Mouse (Mus musculus): Measurements from ENCODE around the gene Col23a1.

Gene Col23a1

DNA sequence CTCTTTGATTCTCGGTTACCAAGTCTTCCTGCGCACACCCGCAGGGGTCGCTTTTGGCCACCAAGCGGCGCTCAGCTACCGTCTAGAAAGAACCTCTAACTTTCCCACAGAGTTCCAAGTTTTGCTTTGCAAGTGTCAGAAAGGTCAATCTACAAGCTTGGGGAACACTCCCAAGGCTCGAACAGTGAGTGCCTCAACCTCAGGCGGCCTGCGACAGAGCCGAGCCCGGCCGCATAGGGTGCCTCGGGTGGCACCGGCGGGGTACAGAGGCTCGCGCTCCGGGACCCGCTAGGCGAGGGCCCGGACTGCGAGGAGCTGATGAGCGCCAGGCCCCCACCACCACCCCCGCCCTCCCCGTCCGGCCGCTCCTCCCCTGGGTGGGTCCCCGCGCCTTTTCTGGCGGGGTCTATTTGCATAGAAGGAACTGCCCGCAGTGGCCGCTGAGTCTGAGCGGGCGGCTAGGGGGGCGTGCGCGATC lies at the start of gene Col23a1:
Col23a1 (plus strand) TSS at position 357 of the 478 bp plus-strand sequence.
- peak in 1 of 2 experiments; percentile 62 for DNase-seq (ENCODE audit: low spot score in 2 of 2)

DNA sequence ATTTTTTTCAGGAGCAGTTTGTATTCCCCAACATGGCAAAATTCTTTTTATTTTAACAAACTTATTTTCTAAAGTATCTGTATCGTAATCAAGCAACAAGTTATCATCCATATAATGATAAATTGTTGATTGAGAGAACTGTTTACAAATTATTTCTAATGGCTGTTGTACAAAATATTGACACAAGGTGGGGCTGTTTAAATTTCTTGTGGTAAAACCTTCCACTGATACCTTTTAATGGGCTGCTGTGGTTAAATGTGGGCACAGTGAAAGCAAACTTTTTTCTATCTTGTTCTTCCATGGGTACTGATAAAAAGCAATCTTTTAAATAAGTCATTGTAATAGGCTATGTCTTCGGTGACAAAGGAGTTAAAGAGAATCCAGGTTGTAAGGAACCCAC lies 46.8 kb upstream of the Col23a1 start:
- no peak for DNase-seq (ENCODE audit: low spot score in 2 of 2)

DNA sequence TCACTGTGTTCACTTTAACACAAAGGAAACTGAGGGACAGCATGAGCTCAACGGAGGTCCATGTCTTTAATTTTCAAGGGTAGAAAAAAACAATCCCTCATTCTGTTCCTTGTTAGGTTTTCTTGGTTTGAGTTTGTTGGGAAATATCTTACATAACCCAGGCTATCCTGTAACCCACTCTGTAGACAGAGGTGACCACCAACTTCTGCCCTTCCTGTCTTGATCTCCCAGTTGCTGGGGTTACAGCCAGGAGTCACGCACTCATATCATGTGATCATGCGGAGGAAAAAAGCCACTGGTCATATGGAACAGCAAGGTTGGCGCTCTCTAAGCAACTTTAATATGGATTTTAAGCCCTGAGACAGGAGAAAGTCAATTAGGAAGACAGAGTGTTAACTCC lies 32.7 kb upstream of the Col23a1 start:
- DNase-seq (ENCODE audit: low spot score in 2 of 2): no peak

DNA sequence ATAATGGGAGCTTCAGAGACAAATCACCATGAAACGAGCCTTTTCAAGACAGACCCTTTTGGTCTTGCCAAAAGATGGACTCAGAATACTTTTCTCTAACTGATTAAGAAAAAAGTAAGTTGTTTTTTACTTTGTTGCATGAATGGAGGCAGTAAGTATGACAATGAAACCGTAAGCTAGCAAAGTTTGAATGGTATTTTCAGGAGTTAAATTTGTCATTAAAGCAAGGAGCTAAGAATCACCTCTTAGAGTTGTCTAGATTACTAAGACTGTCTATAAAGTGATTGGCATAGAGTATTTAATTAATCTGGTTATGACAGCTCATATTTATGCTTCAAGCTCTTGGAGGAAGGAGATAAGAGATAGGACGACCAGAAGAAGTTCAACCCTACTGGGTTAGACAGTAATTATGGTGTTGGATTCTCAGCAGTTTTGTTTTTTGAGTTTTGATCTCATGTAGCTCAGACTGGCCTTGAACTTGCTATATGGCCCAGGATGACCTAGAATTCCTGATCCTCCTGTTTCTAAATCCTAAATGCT lies 28.0 kb upstream of the Col23a1 start, which contains the start of gene Clk4:
Clk4 (plus strand) TSS at position 51 of the 540 bp plus-strand sequence.
- DNase-seq (ENCODE audit: low spot score in 2 of 2): no peak

DNA sequence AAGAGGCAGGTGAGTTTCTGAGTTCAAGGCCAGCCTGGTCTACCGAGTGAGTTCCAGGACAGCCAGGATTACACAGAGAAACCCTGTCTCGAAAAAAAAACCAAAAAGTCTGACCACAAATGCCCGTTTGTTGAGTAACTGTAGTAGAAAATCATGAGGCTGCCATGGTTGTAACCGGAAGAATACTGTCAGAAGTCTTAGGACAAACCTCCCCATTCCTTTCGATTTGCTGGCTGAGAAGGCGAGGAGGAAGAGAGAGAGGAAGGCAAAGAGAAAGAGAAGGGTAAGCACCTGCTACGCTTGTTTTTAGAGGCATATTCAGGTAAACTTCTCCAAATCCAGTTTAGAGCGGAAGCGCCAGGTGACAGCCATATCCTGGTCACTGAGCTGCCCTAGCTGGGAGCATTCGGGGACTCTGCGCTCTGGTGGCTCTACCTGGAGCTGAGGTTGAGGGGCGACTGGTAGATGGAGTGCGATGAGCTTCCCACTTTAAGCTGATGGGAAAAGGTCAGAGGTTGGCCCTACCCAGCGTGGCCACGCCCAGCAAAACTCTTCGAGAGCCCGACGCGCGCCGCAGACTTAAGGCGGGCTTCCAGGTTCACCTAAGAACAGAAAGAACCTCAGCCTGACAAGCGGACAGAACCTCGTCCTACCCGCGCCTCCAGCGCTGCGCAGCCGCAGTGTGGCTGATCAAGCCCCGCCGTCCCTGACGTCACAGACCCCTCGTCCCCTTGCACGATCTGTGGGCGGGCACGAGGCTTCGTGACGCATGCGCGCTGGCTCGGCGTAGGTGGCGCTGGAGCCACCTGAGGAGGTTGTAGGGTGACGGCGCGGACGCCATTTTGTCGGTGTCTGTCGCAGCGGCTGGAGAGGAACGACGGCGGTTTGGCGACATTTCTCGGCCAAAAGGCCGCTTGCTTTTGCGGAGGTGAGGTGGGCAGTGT lies 27.1 kb upstream of the Col23a1 start, which contains the start of gene BC049762:
BC049762 (minus strand) TSS at position 705 of the 944 bp plus-strand sequence.
- DNase-seq (ENCODE audit: low spot score in 2 of 2): peak; percentile 96 to 99

DNA sequence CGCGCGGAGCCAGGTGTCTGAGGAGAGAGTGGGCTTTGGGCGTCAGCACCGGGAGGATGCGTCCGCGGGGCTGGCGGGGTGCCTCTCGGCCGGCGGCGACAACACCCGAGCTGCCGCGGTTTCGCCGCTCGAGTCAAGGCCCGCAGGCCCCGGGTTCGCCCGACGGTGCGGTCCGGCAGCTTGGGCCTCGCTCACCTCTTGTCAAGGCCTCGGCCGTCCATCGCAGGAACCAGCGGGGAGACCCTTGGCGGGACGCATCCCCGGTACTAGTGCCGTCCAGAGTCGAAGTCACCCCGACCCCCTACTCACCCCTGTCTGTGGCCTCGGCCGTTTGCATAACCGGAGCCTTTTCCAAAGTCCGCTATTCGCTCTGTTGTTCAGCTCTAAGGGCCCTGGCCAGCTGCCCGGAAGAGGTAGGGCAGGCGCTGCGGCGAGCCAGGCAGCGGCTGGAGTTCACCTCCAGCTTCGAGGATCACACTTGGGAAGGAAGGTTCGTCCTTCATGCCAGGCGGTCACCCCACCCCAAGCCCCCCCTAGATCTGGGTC lies 26.4 kb upstream of the Col23a1 start:
- DNase-seq (ENCODE audit: low spot score in 2 of 2): no peak

- no peak for DNase-seq (ENCODE audit: low spot score in 2 of 2)
Observed at GRCm38 (mm10) chr11:51264352-51264751, 25.4 kb upstream of the Col23a1 start.

- DNase-seq (ENCODE audit: low spot score in 2 of 2): no peak
Observed at GRCm38 (mm10) chr11:51265326-51265725, 24.4 kb upstream of the Col23a1 start.

DNA sequence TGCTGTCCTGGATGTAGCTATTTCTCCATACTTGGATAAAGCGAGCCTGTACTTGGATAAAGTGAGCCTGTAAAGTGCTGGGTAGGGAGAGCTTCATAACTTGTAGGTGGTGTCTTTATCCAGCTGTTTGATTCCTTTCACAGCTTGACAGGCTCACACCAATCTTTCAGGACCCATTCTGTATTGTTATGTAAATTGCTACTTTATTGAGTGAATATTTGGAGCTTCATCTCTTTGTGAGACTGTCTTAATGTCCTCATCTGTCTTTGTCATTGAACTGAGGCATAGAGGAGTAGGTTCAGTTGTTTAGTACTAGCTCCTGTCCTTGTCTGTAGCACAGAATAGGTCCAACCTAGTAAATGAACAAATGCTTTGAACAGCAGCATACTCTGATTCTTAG lies 15.3 kb upstream of the Col23a1 start:
- no peak for DNase-seq (ENCODE audit: low spot score in 2 of 2)

GRCm38 (mm10) chr11:51290066-51290955 lies 591 bp downstream of the Col23a1 start:
- DNase-seq (ENCODE audit: low spot score in 2 of 2): peak in 1 of 2 experiments; percentile 45

- DNase-seq (ENCODE audit: low spot score in 2 of 2): no peak
Observed at GRCm38 (mm10) chr11:51293956-51294530, 4.3 kb downstream of the Col23a1 start.

- DNase-seq (ENCODE audit: low spot score in 2 of 2): no peak
Observed at GRCm38 (mm10) chr11:51295742-51296141, 6.0 kb downstream of the Col23a1 start.

DNA sequence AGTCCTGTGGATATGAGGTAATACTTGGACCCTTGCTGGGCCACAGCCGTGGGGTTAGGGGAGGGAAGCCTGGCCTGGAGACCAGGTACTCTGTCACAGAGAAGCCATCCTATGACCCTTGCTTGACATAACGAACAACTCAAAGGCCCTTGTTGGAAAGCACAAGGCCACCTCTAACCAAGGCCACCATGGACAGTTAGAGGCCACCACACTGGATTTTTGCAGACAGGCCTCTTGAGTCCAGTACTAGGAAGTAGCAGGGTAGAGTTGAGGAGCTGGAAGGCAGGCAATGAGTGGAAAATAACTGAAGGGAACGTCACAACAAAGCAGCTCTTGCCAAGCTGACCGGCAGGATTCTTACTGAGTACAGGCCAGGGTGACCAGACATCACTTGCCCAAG lies 9.0 kb downstream of the Col23a1 start:
- no peak for DNase-seq (ENCODE audit: low spot score in 2 of 2)

DNA sequence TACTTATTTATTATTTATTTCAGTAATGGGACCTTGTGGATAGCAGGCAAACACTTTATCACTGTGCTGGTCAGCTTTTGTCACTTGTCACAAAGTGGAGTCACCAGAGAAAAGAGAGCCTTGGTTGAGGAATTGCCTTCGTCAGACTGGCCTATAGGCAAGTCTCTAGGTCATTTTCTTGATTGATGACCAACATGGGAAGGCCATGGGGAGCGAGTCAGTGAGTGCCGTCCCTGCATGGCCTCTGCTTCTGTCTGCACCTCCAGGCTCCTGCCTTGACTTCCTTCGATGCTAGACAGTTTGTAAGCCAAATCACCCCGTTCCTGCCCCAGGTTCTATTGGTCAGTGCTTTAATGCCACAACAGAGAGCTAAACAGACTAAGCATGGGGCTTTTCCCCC lies 12.7 kb downstream of the Col23a1 start:
- DNase-seq (ENCODE audit: low spot score in 2 of 2): no peak

DNA sequence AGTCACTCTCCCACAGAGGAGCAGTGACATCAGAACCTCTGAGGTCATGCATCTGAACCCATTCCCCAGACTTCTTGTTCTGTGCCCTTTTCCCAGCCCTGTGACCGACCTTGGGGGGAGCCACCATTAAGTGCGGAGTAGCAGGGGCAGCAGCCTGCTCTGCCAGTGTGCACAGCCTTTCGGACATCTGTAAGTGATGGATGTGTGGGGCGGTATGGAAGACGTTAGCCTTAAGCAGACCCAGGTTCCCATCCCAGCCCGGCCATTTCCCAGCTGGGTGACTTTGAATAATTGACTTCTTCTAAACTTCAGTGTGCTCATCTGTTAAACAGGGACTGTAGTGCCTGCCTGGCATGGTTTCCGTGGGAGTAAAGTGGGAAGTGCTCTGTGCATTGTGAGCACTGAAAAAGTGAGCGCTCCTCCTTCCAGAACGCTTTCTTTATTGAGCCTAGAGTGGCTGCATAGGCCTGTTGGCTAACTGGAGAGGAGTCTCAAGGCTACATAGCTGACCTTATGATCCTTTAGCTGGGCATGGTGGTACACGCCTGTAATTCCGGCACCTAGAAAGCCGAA lies 14.3 kb downstream of the Col23a1 start:
- DNase-seq (ENCODE audit: low spot score in 2 of 2): no peak

DNA sequence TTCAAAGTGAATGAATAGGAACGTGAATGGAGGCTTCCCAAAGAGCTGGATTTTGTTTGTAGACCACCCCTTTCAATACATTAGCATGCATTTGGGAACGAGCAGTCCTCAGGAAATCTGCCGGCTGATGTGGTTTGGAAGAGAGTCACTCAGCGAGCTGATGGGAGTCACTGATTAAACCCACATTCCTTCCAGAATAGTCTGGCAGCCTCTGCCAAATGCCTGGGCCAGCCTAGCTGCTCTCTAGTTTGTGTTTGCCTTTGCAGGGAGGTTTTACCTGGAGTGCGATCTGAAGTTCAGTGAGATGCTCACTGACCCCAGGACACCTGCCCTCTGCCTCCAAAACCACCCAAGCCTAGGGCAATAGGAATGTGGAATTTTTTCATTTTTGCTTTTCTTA lies 18.6 kb downstream of the Col23a1 start:
- DNase-seq (ENCODE audit: low spot score in 2 of 2): no peak

- DNase-seq (ENCODE audit: low spot score in 2 of 2): no peak
Observed at GRCm38 (mm10) chr11:51311846-51312245, 22.1 kb downstream of the Col23a1 start.

DNA sequence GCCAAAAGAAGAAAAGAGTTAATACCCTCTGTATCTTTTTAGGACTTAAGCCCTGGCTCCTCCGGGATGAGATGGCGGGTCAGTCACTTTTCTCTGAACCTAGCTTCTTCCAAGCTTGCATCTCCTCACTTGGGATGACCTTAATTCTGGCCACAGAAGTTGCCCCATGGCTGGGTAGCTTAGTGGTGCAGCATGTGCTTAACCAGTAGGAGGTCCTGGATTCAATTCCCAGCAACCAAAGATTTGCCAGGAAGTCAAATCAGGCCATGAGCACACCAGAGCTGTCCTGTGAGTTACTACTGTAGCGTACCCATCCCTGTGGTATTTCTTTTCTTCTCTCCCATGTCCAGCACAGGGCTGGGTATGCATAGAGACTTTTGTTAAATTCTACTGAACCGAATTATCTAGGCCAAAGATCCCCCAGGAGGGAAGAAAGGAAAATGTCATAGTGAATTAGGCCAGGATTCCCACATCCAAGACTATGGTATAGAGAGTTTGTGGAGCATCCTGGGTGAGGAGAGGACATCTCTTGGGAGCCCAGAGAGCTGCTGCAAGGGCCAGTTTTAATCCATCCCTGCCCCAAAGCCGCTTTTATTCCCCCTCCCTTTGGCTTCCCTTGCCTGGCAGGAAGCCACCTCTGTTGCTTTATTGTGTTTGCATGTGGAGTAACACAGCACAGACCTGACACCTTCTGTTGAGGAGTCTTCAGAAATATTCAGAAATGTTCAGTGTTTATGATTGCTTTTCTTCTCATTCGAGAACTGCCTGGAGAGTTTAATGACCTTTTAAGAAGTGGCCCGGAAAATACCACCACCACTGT lies 26.5 kb downstream of the Col23a1 start:
- no peak for DNase-seq (ENCODE audit: low spot score in 2 of 2)

DNA sequence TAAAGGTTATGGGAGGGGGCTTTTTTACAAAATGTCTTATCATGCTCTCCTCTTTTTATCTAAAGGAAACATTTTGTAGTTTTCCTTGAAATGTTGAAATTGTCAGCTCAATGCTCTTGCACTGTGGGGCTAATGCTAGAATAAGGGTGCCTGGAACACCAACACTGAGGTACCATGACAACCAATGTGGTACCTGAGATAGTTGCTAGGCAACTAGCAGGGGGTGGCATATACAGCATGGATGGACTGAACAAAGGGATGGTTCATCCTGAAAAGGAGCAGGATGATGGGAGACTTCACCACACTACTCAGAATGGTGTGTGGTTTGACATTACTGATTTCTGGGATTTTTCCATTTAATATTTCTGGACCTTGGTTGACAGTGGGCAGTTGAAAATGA lies 30.9 kb downstream of the Col23a1 start:
- no peak for DNase-seq (ENCODE audit: low spot score in 2 of 2)

DNA sequence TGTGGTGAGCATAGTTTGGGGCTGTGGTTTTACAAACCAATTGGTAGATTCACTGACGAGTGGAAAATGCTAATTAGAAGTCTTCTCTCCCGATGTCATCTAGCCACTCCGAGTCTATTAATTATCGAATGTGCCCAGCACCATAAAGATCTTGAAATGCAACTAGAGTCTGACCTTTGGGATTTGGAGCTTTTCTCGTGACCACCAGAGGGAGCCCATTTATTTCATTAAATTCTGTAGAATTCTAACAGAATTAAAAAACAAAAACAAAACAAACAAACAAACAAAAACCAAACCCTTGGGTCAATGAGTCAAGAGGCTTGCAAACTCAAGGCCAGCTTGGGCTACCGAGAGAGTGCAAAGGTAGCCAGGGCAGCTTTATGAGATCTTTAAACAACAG lies 37.2 kb downstream of the Col23a1 start:
- DNase-seq (ENCODE audit: low spot score in 2 of 2): no peak

All from frontal cortex, postnatal 10 days (tissue).